Mouse (Mus musculus) C2C12 (cell line): ENCODE measurements around the gene Aif1l. TPM values are rescaled to one million over a fixed set of nuclear protein-coding genes. Genes with fewer than 3 reads are reported as not detected.

ENCODE experiments used
- H3K27me3 ChIP-seq: one replicate; pipeline ENCODE4 v1.6.1; 2011; ENCODE audit not compliant: control insufficient read depth, insufficient read depth, insufficient read length
- H3K36me3 ChIP-seq: one replicate; pipeline ENCODE4 v1.6.1; 2011; ENCODE audit not compliant: control insufficient read depth, insufficient read depth
- H3K4me3 ChIP-seq: one replicate; pipeline ENCODE4 v1.5.1; 2011; ENCODE audit warnings: mild to moderate bottlenecking, control low read depth; ENCODE audit not compliant: poor library complexity, insufficient read depth, severe bottlenecking
- H3K79me2 ChIP-seq: one replicate; pipeline ENCODE4 v1.6.1; 2011; ENCODE audit not compliant: control insufficient read depth, insufficient read depth
- H3K79me3 ChIP-seq: one replicate; pipeline ENCODE4 v1.6.1; 2011; ENCODE audit warnings: low read depth, control low read depth
- H3ac ChIP-seq: one replicate; pipeline ENCODE3; 2011; ENCODE audit warnings: low read depth; ENCODE audit not compliant: control insufficient read depth, insufficient read length
- CEBPB ChIP-seq: IDR thresholded peaks from one replicate; pipeline ENCODE4 v1.6.1; 2011; ENCODE audit warnings: low read depth, mild to moderate bottlenecking, control low read depth, moderate library complexity
- CTCF ChIP-seq: IDR thresholded peaks from one replicate; pipeline ENCODE4 v1.5.1; 2011; ENCODE audit not compliant: control insufficient read depth, insufficient read depth, insufficient read length
- FOSL1 ChIP-seq: IDR thresholded peaks from one replicate; pipeline ENCODE4 v1.8.0; 2011; ENCODE audit warnings: mild to moderate bottlenecking, low read length; ENCODE audit not compliant: poor library complexity, insufficient read depth, severe bottlenecking
- MAX ChIP-seq: IDR thresholded peaks from one replicate; pipeline ENCODE4 v1.6.1; 2011; ENCODE audit warnings: mild to moderate bottlenecking, control low read depth
- MYOD1 ChIP-seq: IDR thresholded peaks from one replicate; pipeline ENCODE4 v1.6.1; 2011; ENCODE audit warnings: low read depth; ENCODE audit not compliant: control insufficient read depth, insufficient read length
- MYOG ChIP-seq: IDR thresholded peaks from one replicate; pipeline ENCODE4 v1.6.1; 2011; ENCODE audit not compliant: control insufficient read depth, insufficient read length; ENCODE audit errors: extremely low read depth
- USF1 ChIP-seq: IDR thresholded peaks from one replicate; pipeline ENCODE4 v1.6.1; 2011; ENCODE audit warnings: low read depth, mild to moderate bottlenecking, control low read depth, moderate library complexity
- polyA plus RNA-seq: library from polyadenylated mRNA; unstranded; fragments of >200 nt; fragmentation: generic; extraction: Trizol; gene quantifications from one replicate; pipeline ENCODE4 v1.2.1, GENCODE M21; 2012; ENCODE audit warnings: missing spikeins

The Aif1l gene
- polyA plus RNA-seq, 1 experiment = 55.4 TPM

DNA sequence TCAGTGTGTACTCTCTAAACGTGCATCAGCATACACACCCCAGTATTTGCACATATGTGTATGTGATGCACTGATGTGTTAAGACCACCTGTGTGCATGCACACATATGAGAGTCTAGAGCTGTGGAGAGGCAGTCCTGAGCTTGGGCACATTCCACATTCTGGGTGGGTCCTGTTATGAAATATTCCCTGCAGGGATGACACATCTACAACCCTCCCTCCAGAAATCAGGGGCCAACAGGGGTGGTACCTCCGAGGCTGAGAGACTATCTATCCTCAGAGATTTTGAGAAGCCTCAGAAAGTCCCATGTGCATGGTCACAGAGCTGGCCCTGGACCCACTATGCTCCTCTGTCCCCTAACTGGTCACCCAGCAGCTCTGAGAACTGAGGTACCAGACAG is 4.4 kb upstream of the Aif1l start:
- no peak for TF ChIP-seq FOSL1
- TF ChIP-seq MAX = no peak
- no peak for TF ChIP-seq USF1
- TF ChIP-seq CEBPB = no peak
- TF ChIP-seq CTCF = no peak
- no peak for TF ChIP-seq MYOD1
- no peak for TF ChIP-seq MYOG

DNA sequence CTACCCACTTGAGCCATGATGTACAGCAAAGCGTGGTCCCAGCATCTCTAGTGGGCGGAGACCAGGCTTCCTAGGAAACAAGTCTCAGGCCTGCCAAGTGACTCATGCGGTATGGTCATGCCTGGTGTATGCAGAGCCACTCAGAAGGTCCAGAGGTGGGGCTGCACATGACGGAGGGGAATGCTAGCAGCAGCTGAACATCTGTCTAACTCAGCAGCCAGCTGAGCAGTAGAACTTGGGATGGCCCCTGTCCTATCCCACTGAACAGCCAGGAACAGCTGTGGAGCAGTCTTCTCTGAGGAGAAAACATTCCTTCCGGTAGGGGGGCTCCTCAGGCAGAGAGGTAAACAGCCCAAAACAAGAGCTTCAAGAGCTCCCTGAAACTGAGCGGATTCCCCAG is 1.5 kb upstream of the Aif1l start:
- Histone ChIP-seq H3ac (no peak overlapping the region), H3K36me3 (no peaks in the 10 kb centered on the region), H3K79me3 (no peaks in the 10 kb centered on the region), H3K79me2 (no peaks in the 10 kb centered on the region), H3K27me3 (no peaks in the 10 kb centered on the region), H3K4me3 (no peak overlapping the region)
- TF ChIP-seq CTCF (no peak), MYOD1 (peak; percentile 92), MYOG (no peak), USF1 (peak; percentile 56), MAX (peak; percentile 91), CEBPB (no peak), FOSL1 (peak; percentile 62)

More for the DNA sequence above, 4.4 kb upstream of the Aif1l start:
- H3K36me3 ChIP-seq = no peaks in the 10 kb centered on the region
- H3K79me3 ChIP-seq = no peaks in the 10 kb centered on the region
- H3K4me3 ChIP-seq = no peak overlapping the region
- H3K27me3 ChIP-seq = no peaks in the 10 kb centered on the region
- H3K79me2 ChIP-seq = no peaks in the 10 kb centered on the region
- H3ac ChIP-seq = no peak overlapping the region

DNA sequence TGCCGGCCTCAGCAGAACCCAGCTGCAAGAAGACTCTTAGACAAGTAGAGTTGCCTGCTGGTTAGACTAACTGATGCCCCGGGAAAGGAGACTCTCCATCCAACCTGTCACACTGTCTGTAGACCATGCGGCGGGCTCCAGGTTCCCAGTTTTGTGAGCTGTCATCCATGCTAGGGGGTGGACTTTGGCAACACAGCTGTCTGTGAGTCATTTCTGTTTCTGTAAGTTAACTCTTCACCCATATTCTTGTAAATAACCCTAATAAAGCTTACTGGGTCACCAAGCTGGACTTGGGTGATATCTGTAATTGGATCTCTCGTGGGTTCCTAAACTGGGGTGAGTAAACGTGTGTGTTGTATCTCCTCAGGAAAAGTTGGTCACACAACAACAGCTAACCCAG is 1.1 kb upstream of the Aif1l start:
- H3K79me3 ChIP-seq = no peaks in the 10 kb centered on the region
- no peaks in the 10 kb centered on the region for H3K79me2 ChIP-seq
- no peaks in the 10 kb centered on the region for H3K36me3 ChIP-seq
- no peak overlapping the region for H3K4me3 ChIP-seq
- TF ChIP-seq USF1 (no peak), MYOD1 (no peak)
- H3ac ChIP-seq = no peak overlapping the region
- H3K27me3 ChIP-seq = no peaks in the 10 kb centered on the region

DNA sequence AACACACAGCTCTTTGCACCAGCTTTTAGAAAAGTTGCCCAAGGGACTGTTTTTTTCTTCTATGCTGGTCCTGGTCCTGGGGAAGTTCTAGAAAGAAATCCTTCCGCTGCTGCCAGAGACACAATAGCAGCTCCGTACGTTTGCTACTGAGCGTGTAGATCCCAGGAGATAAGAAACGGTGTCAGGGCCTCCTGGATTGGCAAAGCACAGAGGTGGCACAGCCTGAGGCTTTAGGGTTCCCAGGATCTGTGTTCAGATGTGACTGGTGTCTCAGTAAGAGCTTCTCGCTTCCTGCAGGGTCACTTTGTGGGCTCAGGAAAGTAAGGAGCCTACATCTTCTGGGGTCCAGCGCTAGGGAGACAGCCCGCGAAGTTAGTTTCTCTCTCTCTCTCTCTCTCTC is 1.0 kb downstream of the Aif1l start:
- Histone ChIP-seq H3K4me3 (peak overlapping the region; percentile 37), H3K79me3 (no peaks in the 10 kb centered on the region), H3K27me3 (no peaks in the 10 kb centered on the region), H3ac (peak overlapping the region; percentile 64), H3K36me3 (no peaks in the 10 kb centered on the region), H3K79me2 (no peaks in the 10 kb centered on the region)
- TF ChIP-seq USF1 (no peak), CEBPB (no peak), CTCF (no peak), MYOG (no peak), MAX (no peak), MYOD1 (no peak), FOSL1 (no peak)

DNA sequence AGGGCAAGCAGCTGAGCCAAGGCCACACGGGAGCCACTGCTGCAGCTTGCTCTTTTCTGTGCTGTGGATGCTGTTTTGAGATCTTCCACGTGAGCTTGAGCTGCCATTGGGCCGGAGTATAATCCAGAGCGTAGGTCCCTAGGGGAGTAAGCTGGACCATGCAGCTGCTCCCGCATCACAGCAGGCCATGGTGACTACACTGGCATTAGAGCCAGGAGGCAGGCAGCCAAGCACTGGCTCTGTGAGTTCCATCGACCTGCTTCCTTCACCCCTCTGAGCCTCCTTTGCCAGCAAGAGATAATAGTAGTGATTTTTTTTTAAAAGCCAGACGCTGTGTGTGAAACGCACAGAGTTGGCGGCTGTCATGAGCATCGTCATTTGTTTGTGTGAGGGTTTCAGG is 2.3 kb downstream of the Aif1l start:
- Histone ChIP-seq H3ac (no peak overlapping the region), H3K79me3 (no peaks in the 10 kb centered on the region), H3K79me2 (no peaks in the 10 kb centered on the region), H3K4me3 (no peak overlapping the region), H3K36me3 (no peaks in the 10 kb centered on the region), H3K27me3 (no peaks in the 10 kb centered on the region)
- TF ChIP-seq USF1 (no peak), FOSL1 (no peak), MAX (no peak), MYOD1 (peak; percentile 89), CTCF (no peak)

DNA sequence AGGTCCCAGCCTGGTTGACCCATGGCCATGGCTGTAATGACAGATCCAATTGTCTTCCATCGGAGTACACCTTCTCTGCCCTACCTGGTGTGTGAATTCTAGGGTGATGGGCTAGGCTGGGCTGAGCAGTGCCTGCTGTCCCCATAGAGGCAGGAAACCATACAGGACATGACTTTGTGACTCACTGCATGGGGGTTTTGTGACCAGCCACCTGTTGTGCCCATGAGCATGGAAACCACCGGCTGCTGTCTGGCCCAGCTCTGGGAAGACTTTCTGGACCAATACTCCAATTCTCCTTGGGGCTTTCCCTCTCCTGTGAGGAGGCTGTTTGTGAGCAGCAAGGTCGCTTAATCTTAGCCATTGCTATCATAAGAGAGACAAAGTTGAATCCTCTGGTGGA is 2.8 kb downstream of the Aif1l start:
- Histone ChIP-seq H3K79me3 (no peaks in the 10 kb centered on the region), H3K4me3 (no peak overlapping the region), H3K27me3 (no peaks in the 10 kb centered on the region), H3K36me3 (no peaks in the 10 kb centered on the region), H3K79me2 (no peaks in the 10 kb centered on the region), H3ac (no peak overlapping the region)
- TF ChIP-seq MYOD1 (peak; percentile 96), MAX (no peak)
